Mouse (Mus musculus) heart, postnatal 36 days (tissue): Measurements from ENCODE around the gene Il17rc. TPM values are rescaled to one million over a fixed set of nuclear protein-coding genes. Genes with fewer than 3 reads are reported as not detected.
A peak's percentile ranks its signal among the peaks of the same experiment; 100 is the strongest.

Source experiments
- DNase-seq, 2 experiments: peaks; one replicate each; pipeline ENCODE4 v3.0.0; 2021 to 2022
- intact Hi-C: fragments of 180-260 bp; cut with DNase I; formaldehyde crosslinking; loops from one replicate; pipeline ENCODE4 v1.15.1; 2025
- total RNA-seq, 2 experiments: library from RNA; stranded (reverse); gene quantifications; 2 replicates each; pipeline ENCODE4 v1.2.3; 2021

The Il17rc gene
- total RNA-seq = 1 to 10 TPM; 6.4 to 6.7 TPM

DNA sequence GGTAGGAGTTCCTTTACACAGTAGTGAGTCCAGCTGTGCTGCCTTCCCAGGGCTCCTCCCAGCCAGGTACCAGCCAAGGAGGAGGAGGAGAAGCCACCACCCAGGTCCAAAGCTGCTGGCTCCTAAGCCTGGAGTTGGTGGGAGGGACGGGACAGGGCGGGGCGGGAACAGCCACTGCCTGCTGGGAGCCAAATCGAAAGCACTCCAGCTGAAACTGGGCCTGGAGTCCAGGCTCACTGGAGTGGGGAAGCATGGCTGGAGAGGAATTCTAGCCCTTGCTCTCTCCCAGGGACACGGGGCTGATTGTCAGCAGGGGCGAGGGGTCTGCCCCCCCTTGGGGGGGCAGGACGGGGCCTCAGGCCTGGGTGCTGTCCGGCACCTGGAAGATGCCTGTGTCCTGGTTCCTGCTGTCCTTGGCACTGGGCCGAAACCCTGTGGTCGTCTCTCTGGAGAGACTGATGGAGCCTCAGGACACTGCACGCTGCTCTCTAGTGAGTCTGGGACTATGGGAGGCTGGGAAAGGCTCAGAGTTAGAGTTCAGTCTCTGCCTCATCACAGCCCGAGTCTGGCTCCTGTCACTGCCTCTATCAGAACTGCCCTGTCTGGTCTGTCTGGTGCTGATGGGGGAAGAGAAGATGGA is at the start of gene Il17rc:
Gene Il17rc (plus strand): TSS at position 131 of the 640 bp plus-strand sequence.
- intact Hi-C loops = no loop called here
- DNase-seq = peak; percentile 62 to 78

- intact Hi-C loops = no loop called here
- DNase-seq = no peak
These were observed 48.2 kb upstream of the Il17rc start for GRCm38 (mm10) chr6:113423000-113423399.

DNA sequence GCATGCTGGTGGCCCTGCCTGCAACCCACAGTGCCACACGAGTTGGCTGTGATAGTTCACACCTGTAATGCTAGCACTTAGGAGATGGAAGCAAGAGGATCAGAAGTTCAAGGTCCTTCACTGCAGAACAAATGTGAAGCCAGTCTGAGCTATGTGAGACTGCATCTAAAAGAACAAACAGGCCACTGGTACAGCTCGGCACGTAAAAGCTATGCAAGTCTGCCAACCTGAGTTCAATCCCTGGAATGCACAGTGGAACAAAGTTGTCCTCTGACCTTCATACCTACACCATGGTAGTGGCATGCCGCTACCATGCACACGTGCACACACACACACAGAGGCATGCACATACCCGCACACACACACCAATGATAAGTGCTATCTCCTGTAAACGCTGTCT is 47.0 kb upstream of the Il17rc start:
- no peak for DNase-seq
- intact Hi-C loops = loop anchor here (1.0 kb wide), 1 partner anchor 46 kb away; the partner anchor contains the start of gene Arpc4

GRCm38 (mm10) chr6:113426696-113427095 is 44.5 kb upstream of the Il17rc start:
- intact Hi-C loops = no loop called here
- no peak for DNase-seq

- intact Hi-C loops = no loop called here
These were observed 43.8 kb upstream of the Il17rc start for GRCm38 (mm10) chr6:113427397-113427796.

GRCm38 (mm10) chr6:113428006-113428405 is 43.2 kb upstream of the Il17rc start:
- DNase-seq = no peak
- intact Hi-C loops = no loop called here

More at GRCm38 (mm10) chr6:113427397-113427796, 43.8 kb upstream of the Il17rc start:
- no peak for DNase-seq

DNA sequence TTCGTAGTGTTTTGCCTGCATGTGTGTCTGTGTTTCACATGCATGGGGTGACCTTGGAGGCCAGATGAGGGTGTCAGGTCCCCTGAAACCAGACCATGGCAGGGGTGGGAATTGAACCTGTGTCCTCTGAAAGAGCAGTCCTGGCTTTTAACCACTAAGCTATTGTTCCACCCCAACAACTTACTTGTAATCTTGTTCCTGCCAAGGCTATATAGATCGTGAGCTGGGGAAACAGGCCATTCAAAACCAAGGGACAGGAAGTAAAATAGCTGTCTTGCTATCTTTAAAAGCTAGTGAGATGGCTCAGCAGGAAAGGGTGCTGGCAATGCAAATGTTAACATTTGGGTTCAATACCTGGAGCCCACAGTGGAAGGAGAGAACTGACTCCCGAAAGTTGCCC is 41.3 kb upstream of the Il17rc start:
- no peak for DNase-seq
- intact Hi-C loops = no loop called here

DNA sequence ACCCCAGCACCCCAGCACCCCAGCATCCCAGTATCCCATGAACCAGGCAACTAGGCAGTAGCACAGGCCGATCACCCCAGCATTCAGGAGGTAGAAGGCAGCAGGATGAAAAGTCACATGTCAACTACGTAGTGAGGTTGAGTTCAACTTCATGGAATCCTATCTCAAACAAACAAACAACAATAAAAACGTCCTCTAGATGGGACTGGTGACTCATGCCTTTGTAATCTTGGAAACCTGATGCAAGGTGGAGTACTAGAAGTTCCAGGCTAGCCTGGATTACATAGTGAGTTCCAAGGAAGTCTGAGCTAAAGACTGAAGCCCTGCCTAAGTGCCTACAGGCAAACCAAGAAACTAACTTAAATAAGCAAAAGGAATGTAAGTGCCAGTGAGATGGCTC is 40.4 kb upstream of the Il17rc start:
- no peak for DNase-seq
- intact Hi-C loops = no loop called here

DNA sequence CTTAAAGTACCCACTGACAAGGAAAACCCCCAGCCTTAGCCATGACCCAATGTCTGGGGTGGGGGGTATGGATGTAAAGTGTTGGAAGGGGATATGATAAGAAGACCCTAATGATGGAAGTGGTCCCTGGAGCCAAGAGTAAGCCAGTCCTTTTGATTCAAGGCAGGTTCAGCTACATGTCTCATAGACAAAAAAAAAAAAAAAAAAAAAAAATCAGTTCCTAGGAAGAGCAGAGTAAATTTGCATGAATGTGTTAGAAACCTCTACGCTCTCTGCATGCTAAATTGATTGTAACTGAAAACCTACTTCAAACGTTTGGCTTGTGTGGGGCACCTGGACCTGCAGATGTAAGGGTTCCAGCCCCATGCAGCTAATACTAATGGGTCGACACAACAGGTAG is 39.4 kb upstream of the Il17rc start:
- DNase-seq = no peak
- intact Hi-C loops = no loop called here

DNA sequence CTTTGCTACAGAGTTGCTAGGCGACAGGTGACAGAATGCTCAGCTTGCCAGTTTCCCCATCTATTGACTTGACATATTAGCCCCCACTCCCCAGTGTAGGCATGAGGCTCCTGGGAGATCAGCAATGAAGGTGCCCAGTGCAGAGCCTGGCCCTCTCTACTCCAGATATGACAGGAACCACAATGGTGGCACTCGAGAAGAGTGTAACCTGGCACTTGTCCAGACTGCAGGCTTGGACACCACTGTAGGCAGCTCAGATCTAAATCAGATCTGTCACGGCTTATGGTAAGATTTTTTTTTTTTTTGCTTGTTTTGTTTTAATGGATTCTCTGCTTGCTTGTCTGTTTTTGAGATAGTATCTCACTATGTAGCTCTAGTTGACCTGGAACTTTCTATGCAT is 37.6 kb upstream of the Il17rc start:
- intact Hi-C loops = no loop called here
- DNase-seq = no peak

DNA sequence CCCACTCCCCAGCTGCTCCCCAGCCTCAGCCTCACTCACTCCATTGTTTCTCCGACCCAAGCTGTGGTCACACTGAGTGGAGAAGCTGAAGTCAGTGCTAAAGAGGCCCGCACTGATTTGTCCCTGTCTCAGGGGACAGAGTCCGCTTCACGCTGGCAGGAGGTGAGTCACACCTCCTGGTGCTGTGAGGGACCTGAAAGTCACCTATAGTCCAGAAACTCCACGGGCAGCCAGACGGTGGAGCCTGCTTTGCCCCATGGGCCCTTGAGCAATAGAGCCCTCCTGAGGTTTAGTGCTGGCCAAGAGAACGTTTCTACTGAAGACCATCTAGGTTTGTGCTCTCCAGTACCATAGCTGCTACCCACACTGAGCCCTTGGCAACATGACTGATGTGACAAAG is 36.5 kb upstream of the Il17rc start:
- DNase-seq = no peak
- intact Hi-C loops = no loop called here

- intact Hi-C loops = no loop called here
- no peak for DNase-seq
These were observed 35.5 kb upstream of the Il17rc start, which contains the start of gene Cidec for GRCm38 (mm10) chr6:113435664-113436205. TSS of gene Cidec (minus strand) at chr6:113435760.

GRCm38 (mm10) chr6:113437135-113437534 is 34.1 kb upstream of the Il17rc start:
- intact Hi-C loops = no loop called here
- no peak for DNase-seq

GRCm38 (mm10) chr6:113438721-113439430 is 32.4 kb upstream of the Il17rc start:
- intact Hi-C loops = no loop called here
- DNase-seq = no peak

DNA sequence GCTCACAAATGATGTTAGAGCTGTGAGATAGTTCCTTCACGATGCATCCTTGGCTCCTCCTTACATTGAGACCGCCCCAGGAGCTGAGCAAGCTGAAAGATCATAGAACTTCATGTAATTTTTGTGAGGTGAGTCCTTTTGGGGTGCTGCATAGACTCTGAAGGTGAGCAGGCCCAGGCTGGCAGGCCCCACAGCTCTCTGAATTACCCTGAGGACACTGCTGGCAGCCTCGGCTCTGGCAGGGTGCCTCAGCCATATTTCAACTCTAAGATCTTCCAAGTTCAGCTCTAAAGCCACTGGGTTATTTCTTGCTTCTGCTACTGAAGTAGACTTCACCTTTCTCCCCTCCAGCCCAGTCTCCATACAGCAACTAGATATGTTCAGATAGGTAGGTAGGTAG is 30.5 kb upstream of the Il17rc start:
- DNase-seq = no peak
- intact Hi-C loops = loop anchor here (1.0 kb wide), 1 partner anchor 29 kb away; no protein-coding TSS in a partner anchor

DNA sequence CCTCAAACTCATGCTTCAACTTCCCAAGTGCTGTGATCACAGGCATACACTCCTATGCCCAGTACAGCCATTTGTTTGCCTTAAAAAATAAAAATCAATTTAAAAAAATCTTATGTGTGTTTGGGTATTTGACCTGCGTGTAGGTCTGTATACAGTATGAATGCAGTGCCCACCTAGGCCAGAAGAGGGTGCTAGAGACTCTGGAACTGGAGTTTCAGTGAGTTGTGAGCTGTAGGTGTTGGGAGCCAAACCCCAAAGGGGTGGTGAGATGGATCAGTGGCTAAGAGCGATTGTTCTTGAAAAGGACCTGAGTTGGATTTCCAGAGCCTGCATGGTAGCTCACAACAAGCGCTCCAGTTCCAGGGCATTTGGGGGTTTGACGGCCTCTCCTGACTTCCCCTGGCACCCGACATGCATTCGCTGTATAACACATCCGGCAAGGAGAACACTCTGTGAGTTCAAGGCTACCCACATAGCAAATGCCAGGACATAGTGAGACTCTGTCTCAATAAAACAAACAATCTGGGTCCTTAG is 30.0 kb upstream of the Il17rc start:
- peak; percentile 51 to 79 for DNase-seq
- intact Hi-C loops = loop anchor here (1.0 kb wide), 1 partner anchor 28 kb away; no protein-coding TSS in a partner anchor

GRCm38 (mm10) chr6:113442087-113442441 is 29.2 kb upstream of the Il17rc start:
- DNase-seq = no peak
- intact Hi-C loops = no loop called here

GRCm38 (mm10) chr6:113442442-113443090 is 28.7 kb upstream of the Il17rc start, which contains the start of gene Jagn1:
TSS of gene Jagn1 (plus strand) at chr6:113442569.
- DNase-seq = peak; percentile 92 to 96
- intact Hi-C loops = no loop called here

GRCm38 (mm10) chr6:113443091-113443490 is 28.1 kb upstream of the Il17rc start:
- no peak for DNase-seq
- intact Hi-C loops = no loop called here

DNA sequence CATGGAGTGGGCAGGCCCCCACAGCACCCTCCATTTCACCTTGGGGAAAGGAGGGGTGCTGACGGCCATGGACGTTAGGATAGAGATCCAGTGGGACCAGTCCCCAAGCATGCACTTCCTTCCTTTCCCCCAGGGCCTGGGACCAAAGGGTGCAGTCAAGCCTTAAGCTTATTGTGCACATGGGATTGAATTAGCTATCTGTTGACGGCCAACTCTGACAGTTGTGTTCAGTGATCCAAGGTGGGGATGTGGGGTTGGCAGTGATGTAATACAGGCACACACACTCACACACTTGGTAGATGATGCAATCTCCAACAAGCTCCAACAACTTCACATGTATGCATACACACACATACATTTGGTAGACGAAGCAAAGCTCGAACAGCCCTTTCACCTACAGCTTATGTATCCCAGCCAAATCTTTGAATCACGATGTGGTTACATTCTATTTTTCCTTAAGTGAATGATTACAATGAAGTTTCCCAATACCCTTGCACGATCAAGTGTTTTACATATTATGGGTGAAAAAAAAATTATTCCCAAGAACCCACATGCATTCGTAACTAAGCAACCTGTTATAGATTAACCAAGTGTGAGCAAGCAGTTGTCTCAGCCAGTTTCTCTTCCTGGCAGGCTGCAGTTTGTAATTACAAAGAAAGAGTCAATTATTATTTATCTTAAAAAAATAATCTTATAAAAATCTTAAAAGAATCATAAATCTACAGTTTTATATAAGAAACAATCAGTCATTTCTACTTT is 26.8 kb upstream of the Il17rc start:
- intact Hi-C loops = no loop called here
- DNase-seq = no peak
